Mouse (Mus musculus) midbrain, embryonic 11.5 days (tissue): Measurements from ENCODE around the gene Oxsm. TPM values are rescaled to one million over a fixed set of nuclear protein-coding genes. Genes with fewer than 3 reads are reported as not detected.

Source experiments
- ATAC-seq: fragments of 200-750 bp; cut with Nextera tagmentation; 2 replicates; pipeline ENCODE4 v1.8.0; 2017; ENCODE audit warnings: moderate TSS enrichment, moderate library complexity; ENCODE audit not compliant: low FRiP score
- DNase-seq: peaks from one replicate; pipeline ENCODE4 v3.0.0; 2015; ENCODE audit warnings: low spot score; ENCODE audit errors: missing footprints
- H3K27ac ChIP-seq: fragments of 300-500 bp; sonication (generic); 2 replicates; pipeline ENCODE4 v1.5.1; 2014; ENCODE audit warnings: low read depth, low read length
- H3K27me3 ChIP-seq: fragments of 300-500 bp; sonication (generic); 2 replicates; pipeline ENCODE4 v1.6.1; 2014; ENCODE audit warnings: mild to moderate bottlenecking, low read length, moderate library complexity, mixed read lengths; ENCODE audit not compliant: control insufficient read depth, insufficient read depth
- H3K36me3 ChIP-seq: fragments of 300-500 bp; sonication (generic); 2 replicates; pipeline ENCODE4 v1.6.1; 2014; ENCODE audit warnings: mild to moderate bottlenecking, low read length, moderate library complexity, mixed read lengths; ENCODE audit not compliant: control insufficient read depth, insufficient read depth
- H3K4me1 ChIP-seq: fragments of 300-500 bp; sonication (generic); 2 replicates; pipeline ENCODE4 v1.6.1; 2014; ENCODE audit warnings: low read length; ENCODE audit not compliant: control insufficient read depth, insufficient read depth
- H3K4me2 ChIP-seq: fragments of 300-500 bp; sonication (generic); 2 replicates; pipeline ENCODE4 v1.6.1; 2014; ENCODE audit warnings: mild to moderate bottlenecking, moderate library complexity
- H3K4me3 ChIP-seq: fragments of 300-500 bp; sonication (generic); 2 replicates; pipeline ENCODE4 v1.5.1; 2014; ENCODE audit warnings: low read depth, low read length
- H3K9ac ChIP-seq: fragments of 300-500 bp; sonication (generic); 2 replicates; pipeline ENCODE4 v1.6.1; 2014; ENCODE audit warnings: low read length
- H3K9me3 ChIP-seq: fragments of 300-500 bp; sonication (generic); 2 replicates; pipeline ENCODE4 v1.6.1; 2016; ENCODE audit warnings: low read length; ENCODE audit not compliant: control insufficient read depth
- WGBS: fragments of 180-500 bp; shearing (Covaris S2); extraction: QIAGEN DNeasy Blood & Tissue Kit; methylation state at CpG from one replicate; pipeline ENCODE4 v1.1.7; 2014; 5-methylcytosine and 5-hydroxymethylcytosine counted together
- polyA plus RNA-seq: library from polyadenylated mRNA; unstranded; fragments of >200 nt; fragmentation: Nextera tagmentation; extraction: Ambion mirVana; gene quantifications from 2 replicates; pipeline ENCODE4 v1.2.1, GENCODE M21; 2014

Oxsm gene
- polyA plus RNA-seq, 1 experiment from 2014 or later = 1.3 TPM

DNA sequence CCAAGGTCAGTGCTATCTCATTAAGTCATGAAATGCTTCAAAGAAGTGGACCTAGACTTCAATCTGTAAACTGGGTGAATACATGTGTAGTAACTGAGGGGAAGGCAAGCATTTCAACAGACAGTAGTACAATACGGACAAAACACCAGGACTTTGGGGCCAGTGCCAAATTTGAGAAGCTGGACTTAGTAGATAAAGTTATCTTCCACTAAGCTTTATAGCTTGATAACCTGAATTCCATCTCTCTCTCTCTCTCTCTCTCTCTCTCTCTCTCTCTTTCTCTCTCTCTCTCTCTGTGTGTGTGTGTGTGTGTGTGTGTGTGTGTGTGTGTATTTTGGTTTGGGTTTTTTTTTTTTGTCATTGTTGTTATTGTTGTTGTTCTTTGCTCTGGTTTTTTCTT is 4.5 kb downstream of the Oxsm start:
- no peak overlapping the region for H3K27ac ChIP-seq
- peaks cover 10% of the 10 kb centered on the region for H3K4me1 ChIP-seq
- no peak overlapping the region for H3K4me3 ChIP-seq
- H3K9ac ChIP-seq = no peak overlapping the region
- WGBS = 83% methylated on average over 1 of the region's 1 CpGs
- no peak overlapping the region for H3K4me2 ChIP-seq
- H3K9me3 ChIP-seq = no peaks in the 10 kb centered on the region
- no peak for DNase-seq
- no peaks in the 10 kb centered on the region for H3K27me3 ChIP-seq
- H3K36me3 ChIP-seq = no peaks in the 10 kb centered on the region
- ATAC-seq = no peak

DNA sequence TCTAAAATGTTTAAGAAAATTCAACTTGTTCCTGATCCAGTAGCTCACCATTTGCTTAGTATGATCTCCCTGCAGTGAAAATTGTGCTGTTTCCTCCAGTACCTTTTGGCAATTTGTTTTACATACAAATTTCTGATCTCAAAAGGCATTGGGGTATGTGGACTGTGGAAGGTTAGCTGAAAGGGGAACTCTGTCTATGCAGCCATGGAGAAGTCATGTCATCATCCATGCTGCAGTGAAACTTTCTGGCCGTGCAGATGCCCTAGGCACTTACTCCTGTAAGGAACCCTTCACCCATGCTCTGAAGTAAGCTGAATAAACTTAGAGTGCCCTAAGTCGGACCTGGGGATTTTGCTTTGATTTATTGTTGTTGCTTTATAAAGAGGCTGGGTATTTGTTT is 5.2 kb downstream of the Oxsm start:
- DNase-seq = no peak

DNA sequence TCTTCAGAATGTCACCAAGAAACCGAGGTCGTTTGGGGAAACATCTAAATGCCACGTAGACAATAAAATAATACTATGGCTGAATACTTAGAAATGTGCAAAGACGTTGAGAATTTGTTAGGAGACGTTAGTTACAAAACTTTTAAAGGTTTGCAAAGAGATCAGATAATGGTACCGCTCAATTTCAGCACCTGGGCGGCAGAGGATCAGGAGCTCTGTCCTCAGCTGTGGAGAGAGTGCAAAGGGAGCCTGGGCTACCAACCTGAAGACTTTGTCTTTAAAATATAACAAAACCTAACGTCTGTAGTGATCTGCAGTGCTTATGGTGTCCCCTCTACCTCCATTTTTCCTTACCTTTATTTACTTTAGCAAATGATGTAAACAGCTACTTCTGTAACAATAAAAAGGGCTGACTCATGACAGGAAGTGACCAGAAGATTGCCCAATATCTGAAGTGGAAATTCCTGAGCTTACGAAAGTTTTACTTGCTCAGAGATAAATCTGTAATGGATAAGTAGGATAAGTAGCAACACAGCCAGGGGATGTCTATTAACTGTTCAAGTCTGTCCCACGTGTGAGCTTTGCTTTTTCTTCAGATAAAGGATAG is 5.9 kb downstream of the Oxsm start:
- Histone ChIP-seq H3K27me3 (no peaks in the 10 kb centered on the region), H3K4me1 (peaks cover 6% of the 10 kb centered on the region; the same call in 1 of the 2 replicates), H3K4me3 (peak overlapping the region; percentile 38), H3K9ac (peak overlapping the region; percentile 68), H3K4me2 (peak overlapping the region; percentile 58), H3K9me3 (no peaks in the 10 kb centered on the region), H3K36me3 (no peaks in the 10 kb centered on the region), H3K27ac (no peak overlapping the region)
- WGBS = 20% methylated on average over 10 of the region's 10 CpGs
- ATAC-seq = no peak
- DNase-seq = no peak

More for the DNA sequence above, 5.2 kb downstream of the Oxsm start:
- no peak for ATAC-seq
- Histone ChIP-seq H3K9ac (no peak overlapping the region), H3K4me2 (no peak overlapping the region), H3K9me3 (no peaks in the 10 kb centered on the region), H3K27ac (no peak overlapping the region), H3K4me3 (no peak overlapping the region), H3K4me1 (peaks cover 6% of the 10 kb centered on the region; the same call in 1 of the 2 replicates), H3K27me3 (no peaks in the 10 kb centered on the region), H3K36me3 (no peaks in the 10 kb centered on the region)
- WGBS = 61% methylated on average over 2 of the region's 2 CpGs

DNA sequence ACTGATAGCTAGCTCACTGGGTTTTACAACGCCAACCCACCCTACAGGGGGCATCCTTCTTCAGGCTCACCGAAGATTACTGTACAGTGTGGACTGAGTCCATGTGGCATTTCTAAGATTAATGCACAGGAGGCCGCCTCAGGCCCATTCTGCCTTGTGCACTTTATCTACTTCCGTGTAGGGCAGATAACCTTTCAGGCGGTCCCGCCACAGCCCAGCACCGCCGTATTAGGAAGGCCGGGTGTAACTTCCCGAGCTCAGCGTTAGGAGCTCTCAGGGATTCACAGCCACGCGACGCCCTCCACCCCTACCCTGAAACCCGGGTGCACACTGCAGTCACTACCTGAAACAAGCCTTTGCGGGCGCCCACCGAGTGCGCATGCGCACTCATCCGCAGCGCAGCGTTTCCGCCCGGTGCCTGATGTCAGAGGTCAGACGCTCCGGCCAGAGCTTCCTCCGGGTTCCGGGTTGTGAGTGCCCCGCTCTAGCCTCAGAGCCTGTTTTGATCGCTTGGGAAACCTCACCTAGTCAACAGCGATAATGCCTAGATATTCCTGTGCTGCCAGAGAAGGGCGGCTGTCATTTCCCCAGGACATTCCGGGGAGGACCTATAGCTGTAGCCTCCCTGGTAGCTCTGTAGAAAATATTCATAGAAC is 6.5 kb downstream of the Oxsm start:
- peaks cover 6% of the 10 kb centered on the region; the same call in 1 of the 2 replicates for H3K4me1 ChIP-seq
- no peaks in the 10 kb centered on the region for H3K9me3 ChIP-seq
- no peaks in the 10 kb centered on the region for H3K27me3 ChIP-seq
- H3K27ac ChIP-seq = no peak overlapping the region
- H3K4me3 ChIP-seq = peak overlapping the region; percentile 38
- ATAC-seq (peak; percentile 93), DNase-seq (peak; percentile 98)
- H3K9ac ChIP-seq = peak overlapping the region; percentile 68
- peak overlapping the region; percentile 58 for H3K4me2 ChIP-seq
- 4% methylated on average over 34 of the region's 34 CpGs for WGBS
- no peaks in the 10 kb centered on the region for H3K36me3 ChIP-seq

DNA sequence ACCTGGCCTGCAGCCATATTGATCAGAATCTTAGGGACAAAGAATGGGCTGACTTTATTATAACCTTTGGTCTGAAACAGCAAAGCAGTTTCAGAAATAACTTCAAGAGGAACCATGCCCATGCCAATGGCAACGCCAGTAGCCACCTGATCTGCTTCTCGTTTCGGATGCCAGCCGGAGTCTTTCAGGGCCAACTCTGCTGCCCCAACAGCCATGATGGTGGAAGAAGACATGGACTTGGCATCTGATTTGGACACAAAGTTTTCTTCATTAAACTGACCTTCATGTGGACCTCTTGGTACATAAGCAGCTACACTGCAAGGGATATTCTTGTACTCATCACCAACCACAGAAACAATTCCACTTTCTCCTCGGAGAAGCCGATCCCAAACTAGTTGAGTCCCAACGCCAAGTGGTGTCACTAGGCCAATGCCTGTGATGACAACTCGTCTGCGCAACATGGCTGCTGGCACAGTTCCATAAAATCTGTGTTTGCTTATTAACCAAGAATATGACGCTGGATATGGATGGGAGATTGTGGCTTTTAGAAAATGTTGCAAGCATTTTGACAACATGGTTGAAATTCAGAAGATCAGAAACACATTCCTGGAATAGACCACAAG is 7.3 kb downstream of the Oxsm start:
- no peak overlapping the region for H3K27ac ChIP-seq
- H3K36me3 ChIP-seq = no peaks in the 10 kb centered on the region
- DNase-seq (peak; percentile 83), ATAC-seq (no peak)
- H3K9me3 ChIP-seq = no peaks in the 10 kb centered on the region
- H3K4me1 ChIP-seq = peaks cover 6% of the 10 kb centered on the region; the same call in 1 of the 2 replicates
- no peak overlapping the region for H3K4me3 ChIP-seq
- no peaks in the 10 kb centered on the region for H3K27me3 ChIP-seq
- H3K4me2 ChIP-seq = peak overlapping the region; percentile 58
- H3K9ac ChIP-seq = no peak overlapping the region; the same call in 1 of the 2 replicates
- WGBS = 97% methylated on average over 10 of the region's 10 CpGs

DNA sequence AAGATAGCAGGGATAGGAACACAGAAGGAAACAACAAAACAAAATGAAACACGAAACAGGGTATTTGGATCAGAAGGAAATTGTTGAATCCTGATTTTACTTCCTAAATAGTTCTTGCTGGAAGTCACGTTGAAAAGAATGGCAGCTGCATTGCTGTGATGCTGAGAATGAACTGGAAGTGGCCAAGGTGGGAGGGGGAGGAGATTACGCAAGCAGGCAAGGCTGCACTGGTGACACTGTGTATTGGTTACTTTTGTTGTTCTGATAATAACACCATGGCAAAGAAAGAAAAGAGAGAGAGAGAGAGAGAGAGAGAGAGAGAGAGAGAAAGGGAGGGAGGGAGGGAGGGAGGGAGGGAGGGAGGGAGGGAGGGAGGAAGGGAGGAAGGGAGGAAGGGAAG is 13.1 kb downstream of the Oxsm start:
- Histone ChIP-seq H3K9me3 (no peaks in the 10 kb centered on the region), H3K27ac (no peak overlapping the region), H3K4me1 (no peaks in the 10 kb centered on the region), H3K36me3 (no peaks in the 10 kb centered on the region), H3K9ac (no peak overlapping the region), H3K4me3 (no peak overlapping the region), H3K27me3 (no peaks in the 10 kb centered on the region), H3K4me2 (no peak overlapping the region)
- DNase-seq (no peak), ATAC-seq (no peak)
- WGBS = 73% methylated on average over 3 of the region's 3 CpGs

DNA sequence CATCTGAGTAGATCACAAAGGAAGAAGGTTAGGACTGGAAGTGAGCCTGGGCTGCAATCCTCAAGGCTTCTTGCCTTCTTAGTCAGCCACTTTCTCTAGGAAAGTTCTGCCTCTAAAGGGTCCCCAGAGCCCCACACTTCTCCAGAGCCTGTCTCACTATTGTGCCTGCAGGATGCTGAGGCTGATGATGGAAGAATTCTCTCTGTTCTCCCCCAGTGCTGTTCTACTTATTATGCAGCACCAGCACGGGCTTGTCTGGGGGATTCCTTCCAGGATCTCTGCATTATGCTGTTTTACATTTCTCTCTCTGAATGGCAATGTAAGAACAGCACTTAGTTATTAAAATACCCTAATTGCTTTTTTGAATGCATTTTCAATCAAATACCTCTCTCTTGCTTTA is 16.1 kb downstream of the Oxsm start:
- Histone ChIP-seq H3K9me3 (no peaks in the 10 kb centered on the region), H3K4me1 (no peaks in the 10 kb centered on the region), H3K27me3 (no peaks in the 10 kb centered on the region), H3K27ac (no peak overlapping the region), H3K4me2 (no peak overlapping the region), H3K4me3 (no peak overlapping the region), H3K36me3 (no peaks in the 10 kb centered on the region), H3K9ac (no peak overlapping the region)
- DNase-seq = no peak
- ATAC-seq = no peak
- WGBS = 46% methylated on average over 1 of the region's 1 CpGs

DNA sequence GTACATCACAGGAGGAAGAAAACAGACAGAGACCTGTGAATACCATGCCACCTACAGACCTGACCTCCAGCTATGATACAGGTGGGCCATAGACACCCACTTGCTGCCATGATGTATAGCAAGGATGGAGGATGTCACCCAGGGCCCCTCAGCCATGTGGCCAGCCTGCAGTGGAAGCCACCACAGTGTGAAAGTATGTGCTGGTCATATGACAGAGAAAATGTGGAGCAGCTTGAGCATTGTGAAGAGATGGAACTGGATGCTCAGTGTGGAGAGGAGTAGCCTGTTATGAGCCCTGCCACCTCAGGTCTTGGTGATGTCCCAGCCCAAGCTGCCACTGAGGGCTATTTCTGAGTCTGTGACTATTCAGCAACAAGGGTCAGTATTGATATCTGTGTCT is 19.0 kb downstream of the Oxsm start:
- Histone ChIP-seq H3K4me3 (no peak overlapping the region), H3K4me2 (no peak overlapping the region), H3K36me3 (no peaks in the 10 kb centered on the region), H3K27me3 (no peaks in the 10 kb centered on the region), H3K9me3 (no peaks in the 10 kb centered on the region), H3K27ac (no peak overlapping the region), H3K9ac (no peak overlapping the region), H3K4me1 (no peaks in the 10 kb centered on the region)
- no peak for DNase-seq
- no peak for ATAC-seq

DNA sequence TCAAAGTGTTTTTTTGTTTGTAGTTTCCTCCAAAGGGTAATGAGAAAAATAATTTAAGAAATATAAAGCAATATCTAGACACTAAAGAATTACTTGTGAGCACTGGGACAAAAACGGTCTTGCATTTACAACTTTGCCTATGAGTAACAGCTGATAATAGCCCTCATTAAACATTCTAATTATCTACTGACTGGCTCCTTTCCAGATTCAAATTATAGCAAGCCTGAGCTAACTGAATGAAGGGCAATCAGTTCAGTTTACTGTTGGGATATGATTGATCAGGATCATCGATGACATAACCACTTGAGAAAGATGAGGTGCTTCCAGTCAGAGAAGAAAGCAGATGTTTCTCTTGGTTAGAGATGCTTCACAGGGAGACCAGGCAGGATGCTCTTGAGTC is 20.2 kb downstream of the Oxsm start:
- 88% methylated on average over 2 of the region's 2 CpGs for WGBS
- H3K9me3 ChIP-seq = no peaks in the 10 kb centered on the region
- H3K4me1 ChIP-seq = no peaks in the 10 kb centered on the region
- no peaks in the 10 kb centered on the region for H3K27me3 ChIP-seq
- H3K27ac ChIP-seq = no peak overlapping the region
- no peaks in the 10 kb centered on the region for H3K36me3 ChIP-seq
- no peak for DNase-seq
- ATAC-seq = no peak
- H3K4me2 ChIP-seq = no peak overlapping the region
- no peak overlapping the region for H3K4me3 ChIP-seq
- no peak overlapping the region for H3K9ac ChIP-seq
